Mouse (Mus musculus): ENCODE results near the gene Kcna5. TPM values are rescaled to one million over a fixed set of nuclear protein-coding genes. Genes with fewer than 3 reads are reported as not detected.
A peak's percentile ranks its signal among the peaks of the same experiment; 100 is the strongest.

Kcna5 gene
- 2.8 and 3.1 TPM in 2 replicates for polyA plus RNA-seq (2016; fragmentation: Nextera tagmentation; extraction: Ambion mirVana)

DNA sequence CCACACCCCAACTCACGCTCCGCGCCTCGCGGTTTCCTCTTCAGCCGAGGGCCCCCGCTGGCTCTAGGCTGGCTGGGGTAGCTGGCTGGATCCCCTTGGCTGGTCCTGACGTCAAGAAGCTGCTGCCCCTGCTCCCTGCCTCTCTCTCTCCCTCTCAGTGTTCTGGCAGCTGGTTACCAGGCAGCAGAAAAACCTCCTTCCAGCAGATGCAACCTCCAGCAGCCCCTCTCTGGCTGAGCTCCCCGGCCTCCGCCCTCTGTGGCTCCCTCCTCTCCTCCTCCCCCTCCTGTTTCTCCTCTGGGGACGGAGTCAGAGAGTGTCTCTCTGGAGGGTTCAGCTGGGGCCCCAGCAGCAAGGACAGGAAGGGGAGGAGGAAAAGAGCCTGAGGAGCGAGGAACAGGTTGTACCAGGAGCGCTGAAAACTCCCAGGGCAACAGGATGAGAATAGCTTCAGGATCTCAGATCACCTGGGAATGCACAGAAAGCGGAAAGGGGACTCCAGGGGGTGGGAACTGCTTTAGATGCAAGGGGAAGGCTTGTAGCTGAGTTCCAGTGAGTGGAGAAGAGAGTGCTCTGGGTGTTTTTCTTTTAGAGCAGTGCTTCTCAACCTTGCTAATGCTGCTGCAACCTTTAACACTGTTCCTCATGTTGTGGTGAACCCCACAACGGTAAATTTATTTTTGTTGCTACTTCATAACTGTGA lies at the start of gene Kcna5:
Gene Kcna5 (minus strand): TSS at position 205 of the 703 bp plus-strand sequence.
- Histone ChIP-seq H3K4me2 (replicated peaks) (peak within 1 kb of the TSS; percentile 59), H3K9ac (peak within 1 kb of the TSS; percentile 50), H3K4me1 (peaks cover 24% of the 10 kb centered on the region), H3K36me3 (no peaks in the 10 kb centered on the region), H3K9me3 (replicated peaks) (no peaks in the 10 kb centered on the region), H3K4me3 (peak within 1 kb of the TSS; percentile 25), H3K27ac (peak within 1 kb of the TSS; percentile 48; the same call in 1 of the 2 replicates), H3K27me3 (peaks cover 29% of the 10 kb centered on the region)
- peak; percentile 78 for ATAC-seq (ENCODE audit: low FRiP score)
- under 1% methylated on average over 15 of the region's 15 CpGs for WGBS

DNA sequence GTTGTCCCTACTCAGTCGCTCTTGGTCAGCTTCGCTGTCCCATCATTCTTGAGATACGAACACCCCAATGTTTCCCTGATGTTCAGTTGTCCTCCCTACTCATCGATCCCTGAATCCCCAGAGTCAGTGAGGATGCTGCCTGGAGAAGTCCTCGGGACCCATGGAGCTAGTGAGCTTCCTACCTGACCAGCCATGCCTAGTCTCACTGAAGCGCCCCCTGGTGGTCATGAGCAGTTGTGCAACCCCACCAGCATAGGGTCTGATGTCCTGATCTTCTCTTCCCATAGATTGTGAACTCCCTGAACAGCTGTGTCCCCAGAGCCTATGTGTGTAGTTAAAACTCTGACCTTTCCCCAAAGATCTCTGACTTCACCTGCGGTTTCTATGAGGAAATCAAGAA lies 47.9 kb upstream of the Kcna5 start:
- Histone ChIP-seq H3K4me1 (0 out of 2 replicates have a peak, but pooled peaks cover 3% of the 10 kb centered on the region), H3K9ac (no peak overlapping the region), H3K9me3 (replicated peaks) (no peaks in the 10 kb centered on the region), H3K4me2 (replicated peaks) (no peak overlapping the region), H3K27ac (no peak overlapping the region), H3K36me3 (no peaks in the 10 kb centered on the region), H3K4me3 (no peak overlapping the region), H3K27me3 (no peaks in the 10 kb centered on the region)
- 63% methylated on average over 7 of the region's 7 CpGs for WGBS
- no peak for ATAC-seq (ENCODE audit: low FRiP score)

DNA sequence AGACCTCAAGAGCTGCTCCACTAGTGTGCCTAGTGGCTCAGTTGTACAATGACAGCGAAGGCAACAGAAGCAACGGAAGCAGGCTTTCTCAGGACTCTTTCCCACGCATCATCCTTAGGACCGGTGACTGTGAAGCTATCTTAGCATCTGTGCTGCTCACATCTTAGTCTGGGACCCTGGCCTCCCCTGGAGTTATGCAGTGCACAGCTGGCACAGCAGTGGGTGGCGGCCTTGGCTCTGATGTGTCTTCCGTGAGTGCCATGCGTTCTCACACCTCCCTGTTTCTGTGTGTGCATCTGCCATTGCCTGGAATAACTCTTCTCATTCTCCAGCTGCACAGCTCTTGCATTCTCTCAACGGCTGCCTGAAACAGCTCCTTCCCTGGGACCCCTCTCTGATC lies 46.4 kb upstream of the Kcna5 start:
- WGBS: 79% methylated on average over 8 of the region's 8 CpGs
- ATAC-seq (ENCODE audit: low FRiP score): no peak
- 0 out of 2 replicates have a peak, but pooled peaks cover 3% of the 10 kb centered on the region for H3K4me1 ChIP-seq
- H3K27ac ChIP-seq: no peak overlapping the region
- H3K4me2 ChIP-seq (replicated peaks): no peak overlapping the region
- H3K9ac ChIP-seq: no peak overlapping the region
- no peaks in the 10 kb centered on the region for H3K9me3 ChIP-seq (replicated peaks)
- H3K27me3 ChIP-seq: no peaks in the 10 kb centered on the region
- no peak overlapping the region for H3K4me3 ChIP-seq
- no peaks in the 10 kb centered on the region for H3K36me3 ChIP-seq

DNA sequence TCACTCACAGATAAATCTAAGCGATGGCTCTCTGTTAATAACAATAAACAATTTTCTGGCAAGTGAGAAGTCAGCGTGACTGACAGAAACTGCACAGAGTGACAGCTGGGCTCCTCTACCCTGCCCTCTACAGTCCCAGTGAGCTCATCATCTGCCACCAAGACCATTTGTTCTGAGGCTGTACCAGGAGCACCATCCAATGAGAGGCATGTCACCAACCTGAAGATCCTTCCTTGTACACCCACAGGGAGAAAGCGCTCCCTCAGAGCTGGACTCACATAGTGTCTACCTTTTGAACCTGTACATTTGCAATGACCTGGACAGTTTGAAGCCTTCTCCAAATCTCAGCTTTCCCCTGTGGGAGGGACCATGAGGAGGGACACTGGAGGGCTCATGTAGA lies 45.4 kb upstream of the Kcna5 start:
- H3K4me1 ChIP-seq: 0 out of 2 replicates have a peak, but pooled peaks cover 2% of the 10 kb centered on the region
- H3K9me3 ChIP-seq (replicated peaks): no peaks in the 10 kb centered on the region
- H3K27ac ChIP-seq: no peak overlapping the region
- no peak overlapping the region for H3K4me3 ChIP-seq
- no peak for ATAC-seq (ENCODE audit: low FRiP score)
- no peak overlapping the region for H3K4me2 ChIP-seq (replicated peaks)
- no peaks in the 10 kb centered on the region for H3K27me3 ChIP-seq
- no peaks in the 10 kb centered on the region for H3K36me3 ChIP-seq
- WGBS: 85% methylated on average over 3 of the region's 3 CpGs
- no peak overlapping the region for H3K9ac ChIP-seq

DNA sequence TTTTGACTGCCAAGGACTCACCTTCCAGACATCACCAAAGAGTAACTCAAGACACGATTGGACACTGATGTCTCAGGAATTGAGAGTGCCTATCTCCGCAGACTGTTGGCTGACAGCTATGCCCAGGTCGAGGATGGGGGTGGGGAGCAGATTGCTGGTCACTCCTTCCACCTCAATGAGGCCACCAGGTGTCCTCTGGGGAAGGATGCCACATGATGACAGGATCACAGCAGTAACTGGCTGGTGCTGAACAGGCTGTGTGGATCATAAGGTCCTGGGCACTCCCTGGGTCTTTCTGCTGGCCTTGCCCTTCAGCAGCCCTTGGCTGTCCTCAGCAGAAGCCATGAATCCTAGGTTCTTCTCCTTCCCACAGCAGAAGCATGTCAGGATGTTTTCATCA lies 42.2 kb upstream of the Kcna5 start:
- no peaks in the 10 kb centered on the region for H3K27me3 ChIP-seq
- no peaks in the 10 kb centered on the region for H3K36me3 ChIP-seq
- no peak for ATAC-seq (ENCODE audit: low FRiP score)
- H3K4me2 ChIP-seq (replicated peaks): no peak overlapping the region
- no peak overlapping the region for H3K4me3 ChIP-seq
- no peaks in the 10 kb centered on the region for H3K9me3 ChIP-seq (replicated peaks)
- no peak overlapping the region for H3K27ac ChIP-seq
- 87% methylated on average over 3 of the region's 3 CpGs for WGBS
- H3K4me1 ChIP-seq: no peaks in the 10 kb centered on the region
- H3K9ac ChIP-seq: no peak overlapping the region

DNA sequence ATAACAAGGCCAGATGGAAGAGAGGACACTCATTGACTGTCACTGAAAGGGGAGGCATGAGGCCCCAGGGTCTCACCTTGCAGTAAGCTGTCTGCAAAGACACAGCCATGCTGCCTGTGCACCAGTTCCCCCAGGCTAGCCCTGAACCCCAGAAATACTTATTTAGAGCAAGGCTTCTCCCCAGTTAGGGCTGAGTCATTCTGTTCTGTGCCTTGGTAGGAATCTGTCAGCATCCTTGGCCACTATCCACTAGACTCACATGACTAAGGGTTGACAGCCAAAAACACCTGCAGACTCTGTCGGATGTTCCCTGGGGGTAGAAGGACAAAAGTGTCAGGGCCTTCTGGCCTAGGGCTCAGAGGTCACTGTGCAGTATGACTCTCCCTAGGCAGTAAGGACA lies 41.4 kb upstream of the Kcna5 start:
- no peaks in the 10 kb centered on the region for H3K36me3 ChIP-seq
- no peaks in the 10 kb centered on the region for H3K27me3 ChIP-seq
- ATAC-seq (ENCODE audit: low FRiP score): no peak
- H3K4me2 ChIP-seq (replicated peaks): no peak overlapping the region
- WGBS: 77% methylated on average over 1 of the region's 1 CpGs
- no peaks in the 10 kb centered on the region for H3K9me3 ChIP-seq (replicated peaks)
- no peak overlapping the region for H3K4me3 ChIP-seq
- no peak overlapping the region for H3K9ac ChIP-seq
- H3K4me1 ChIP-seq: no peaks in the 10 kb centered on the region
- H3K27ac ChIP-seq: no peak overlapping the region

DNA sequence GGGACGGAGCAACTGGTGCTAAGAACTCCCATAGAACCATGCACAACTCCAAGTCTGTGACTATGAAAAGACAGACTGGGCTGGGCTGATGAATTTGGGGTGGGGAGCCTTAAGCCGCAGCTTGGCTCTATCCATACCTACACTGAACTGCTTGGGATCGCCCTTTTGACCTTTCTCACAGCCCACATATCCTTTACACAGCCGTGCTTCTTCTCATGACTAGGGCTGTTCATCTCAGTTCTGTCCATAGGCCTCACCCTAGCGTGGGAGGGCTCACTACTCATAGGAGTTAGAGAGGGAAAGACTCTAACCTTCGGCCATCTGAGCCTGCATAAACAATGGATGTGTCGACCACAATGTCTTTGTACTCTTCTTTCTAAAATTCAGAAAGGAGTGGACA lies 39.6 kb upstream of the Kcna5 start:
- no peak overlapping the region for H3K27ac ChIP-seq

DNA sequence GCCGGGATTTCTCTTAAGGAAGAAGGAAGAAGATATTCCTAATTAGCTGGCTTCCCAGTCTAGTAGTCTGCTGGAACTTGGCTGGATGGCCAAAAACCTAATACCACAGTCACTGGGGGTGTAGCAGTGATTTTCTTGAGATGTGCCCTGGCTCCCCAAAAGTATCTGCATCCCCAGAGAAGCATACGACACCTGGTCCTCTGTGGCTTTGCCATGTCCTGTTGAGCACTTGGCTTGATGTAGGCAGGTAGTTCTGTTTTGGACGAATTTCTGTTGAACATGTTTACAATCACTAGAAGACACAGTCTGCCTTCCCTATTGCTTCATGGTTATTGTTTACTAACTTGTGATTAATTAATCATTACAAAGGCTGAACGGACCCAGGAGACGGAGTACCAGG lies 37.8 kb upstream of the Kcna5 start:
- no peaks in the 10 kb centered on the region for H3K36me3 ChIP-seq
- no peaks in the 10 kb centered on the region for H3K27me3 ChIP-seq
- H3K27ac ChIP-seq: no peak overlapping the region
- no peak for ATAC-seq (ENCODE audit: low FRiP score)
- WGBS: 80% methylated on average over 5 of the region's 5 CpGs
- no peak overlapping the region for H3K4me2 ChIP-seq (replicated peaks)
- H3K9me3 ChIP-seq (replicated peaks): no peaks in the 10 kb centered on the region
- no peaks in the 10 kb centered on the region for H3K4me1 ChIP-seq
- H3K9ac ChIP-seq: no peak overlapping the region
- H3K4me3 ChIP-seq: no peak overlapping the region

More for the DNA sequence above, 39.6 kb upstream of the Kcna5 start:
- Histone ChIP-seq H3K4me3 (no peak overlapping the region), H3K27me3 (no peaks in the 10 kb centered on the region), H3K36me3 (no peaks in the 10 kb centered on the region), H3K9me3 (replicated peaks) (no peaks in the 10 kb centered on the region), H3K4me2 (replicated peaks) (no peak overlapping the region), H3K4me1 (no peaks in the 10 kb centered on the region), H3K9ac (no peak overlapping the region)
- 82% methylated on average over 7 of the region's 7 CpGs for WGBS
- ATAC-seq (ENCODE audit: low FRiP score): no peak

DNA sequence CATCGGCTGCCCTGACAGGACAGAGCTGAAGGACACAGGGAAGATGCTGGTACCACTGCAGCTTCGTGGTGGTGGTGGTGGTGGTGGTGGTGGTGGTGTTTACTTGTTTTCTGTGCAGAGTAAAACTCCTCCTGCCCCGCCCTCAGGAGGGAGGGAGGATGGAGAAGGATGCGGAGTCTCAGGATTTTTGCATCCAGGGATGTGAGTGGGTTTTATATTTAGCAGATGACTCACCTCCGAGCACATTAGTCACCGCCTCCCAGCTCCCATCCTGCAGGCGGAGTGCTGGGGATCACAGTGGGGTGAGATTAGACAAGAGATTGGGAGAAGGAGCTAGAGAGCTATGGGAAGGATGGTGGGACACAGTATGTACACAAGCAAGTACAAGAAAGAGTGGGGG lies 34.6 kb upstream of the Kcna5 start:
- H3K27me3 ChIP-seq: no peaks in the 10 kb centered on the region
- H3K9ac ChIP-seq: no peak overlapping the region
- H3K4me3 ChIP-seq: no peak overlapping the region
- H3K4me1 ChIP-seq: no peaks in the 10 kb centered on the region
- WGBS: 78% methylated on average over 7 of the region's 7 CpGs
- ATAC-seq (ENCODE audit: low FRiP score): no peak
- no peak overlapping the region for H3K4me2 ChIP-seq (replicated peaks)
- no peaks in the 10 kb centered on the region for H3K36me3 ChIP-seq
- H3K27ac ChIP-seq: no peak overlapping the region
- H3K9me3 ChIP-seq (replicated peaks): no peaks in the 10 kb centered on the region

DNA sequence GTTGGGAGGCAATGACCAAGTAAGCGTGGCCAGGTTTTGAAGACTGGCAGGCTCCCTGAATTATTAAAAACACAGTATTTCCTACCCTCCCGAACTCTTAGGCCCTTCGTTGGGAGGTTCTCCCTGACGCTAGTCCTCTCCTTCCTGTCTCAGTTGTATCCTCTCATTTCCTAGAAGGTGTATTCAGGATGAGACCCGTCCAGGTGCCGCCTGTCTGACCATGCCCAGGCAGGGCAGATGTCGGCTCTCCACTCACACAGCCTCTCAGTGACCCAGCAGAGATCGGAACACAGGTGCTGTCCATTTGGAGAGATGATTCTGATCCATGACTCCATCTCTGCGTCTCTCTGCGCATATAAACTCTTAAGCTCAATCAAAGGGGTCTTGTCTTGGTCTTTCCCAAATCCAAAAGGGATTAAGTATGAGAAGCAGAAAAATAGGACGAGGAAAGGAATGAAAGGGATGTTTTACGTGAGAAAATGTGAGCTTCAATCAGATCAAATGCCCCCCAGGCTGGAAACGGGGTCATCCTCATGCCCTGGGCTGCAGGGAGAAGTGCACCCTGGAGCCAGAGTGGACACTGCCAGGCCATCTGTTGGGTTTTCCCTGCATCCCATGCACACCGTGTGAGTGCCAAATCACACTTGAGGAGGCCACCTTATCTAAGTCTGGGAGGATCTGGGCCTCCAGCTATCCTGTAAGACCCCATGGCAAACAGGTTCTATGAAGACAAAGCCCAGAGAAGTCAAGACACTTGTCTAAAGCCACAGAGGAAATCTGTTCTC lies 33.0 kb upstream of the Kcna5 start:
- Histone ChIP-seq H3K27ac (no peak overlapping the region), H3K36me3 (no peaks in the 10 kb centered on the region), H3K4me1 (no peaks in the 10 kb centered on the region), H3K9me3 (replicated peaks) (no peaks in the 10 kb centered on the region), H3K9ac (no peak overlapping the region), H3K4me3 (no peak overlapping the region), H3K27me3 (no peaks in the 10 kb centered on the region), H3K4me2 (replicated peaks) (no peak overlapping the region)
- WGBS: 87% methylated on average over 14 of the region's 14 CpGs
- ATAC-seq (ENCODE audit: low FRiP score): no peak

DNA sequence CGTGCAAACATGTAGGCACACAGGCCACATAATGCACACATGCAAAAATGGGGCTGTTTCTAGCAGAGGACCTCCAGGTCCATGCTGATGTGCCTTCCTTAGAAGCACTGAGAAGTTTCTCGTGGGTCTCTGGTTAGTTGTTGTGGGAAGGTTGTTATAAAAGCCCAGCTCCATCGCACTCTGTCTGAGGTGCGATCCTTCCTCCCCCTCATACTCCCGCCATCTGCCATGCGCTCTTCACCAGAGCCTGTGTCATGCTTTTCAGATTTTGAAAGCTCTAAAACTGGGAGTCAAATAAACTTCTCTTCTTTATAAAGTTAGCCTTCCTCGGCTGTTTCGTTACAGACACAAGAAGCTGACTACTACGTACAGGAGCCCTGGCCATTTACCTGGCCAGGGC lies 32.1 kb upstream of the Kcna5 start:
- Histone ChIP-seq H3K36me3 (no peaks in the 10 kb centered on the region), H3K4me2 (replicated peaks) (no peak overlapping the region), H3K27ac (no peak overlapping the region), H3K27me3 (no peaks in the 10 kb centered on the region), H3K9me3 (replicated peaks) (no peaks in the 10 kb centered on the region), H3K4me1 (no peaks in the 10 kb centered on the region), H3K4me3 (no peak overlapping the region), H3K9ac (no peak overlapping the region)
- WGBS: 94% methylated on average over 9 of the region's 9 CpGs
- ATAC-seq (ENCODE audit: low FRiP score): no peak

DNA sequence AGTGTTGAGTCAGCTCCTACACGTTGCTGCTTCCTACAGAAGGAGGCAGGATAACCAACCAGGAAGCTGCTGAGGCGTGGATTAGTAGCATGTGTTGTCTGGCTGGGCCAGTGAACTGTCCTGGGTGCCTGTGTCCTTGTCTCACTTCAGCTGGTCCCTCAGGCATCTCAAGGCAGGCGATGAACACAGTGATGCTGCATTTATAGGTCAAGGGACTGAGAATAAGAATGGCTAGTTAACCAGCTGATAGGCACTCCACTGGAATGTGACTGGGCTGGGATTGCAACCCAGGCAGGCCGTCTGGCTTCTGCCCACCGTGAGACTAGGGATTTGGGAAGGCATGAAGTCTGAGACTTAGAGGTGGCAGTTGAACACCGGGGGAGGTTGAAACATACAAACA lies 29.2 kb upstream of the Kcna5 start:
- H3K9me3 ChIP-seq (replicated peaks): no peaks in the 10 kb centered on the region
- no peaks in the 10 kb centered on the region for H3K27me3 ChIP-seq
- no peaks in the 10 kb centered on the region for H3K36me3 ChIP-seq
- H3K4me1 ChIP-seq: peaks cover 12% of the 10 kb centered on the region
- no peak overlapping the region for H3K27ac ChIP-seq
- no peak overlapping the region for H3K9ac ChIP-seq
- 0 out of 2 replicates have a peak, but pooled peaks have one; percentile 19 for ATAC-seq (ENCODE audit: low FRiP score)
- WGBS: 65% methylated on average over 6 of the region's 6 CpGs
- H3K4me3 ChIP-seq: no peak overlapping the region
- no peak overlapping the region for H3K4me2 ChIP-seq (replicated peaks)

All from hindbrain, embryonic 12.5 days (tissue).